Mouse (Mus musculus): Measurements from ENCODE around the gene Tbc1d10a. TPM values are rescaled to one million over a fixed set of nuclear protein-coding genes. Genes with fewer than 3 reads are reported as not detected.

The Tbc1d10a gene
- total and polyA plus RNA-seq, 3 experiments, result 23.0 to 27.4 TPM; not detected in 1

GRCm38 (mm10) chr11:4261188-4261494, 74.6 kb downstream of the Tbc1d10a start (continued):
- TF ChIP-seq GABPA (IDR thresholded peaks at IDR 0.05; ENCODE audit: low read depth, low read length), result no peak

DNA sequence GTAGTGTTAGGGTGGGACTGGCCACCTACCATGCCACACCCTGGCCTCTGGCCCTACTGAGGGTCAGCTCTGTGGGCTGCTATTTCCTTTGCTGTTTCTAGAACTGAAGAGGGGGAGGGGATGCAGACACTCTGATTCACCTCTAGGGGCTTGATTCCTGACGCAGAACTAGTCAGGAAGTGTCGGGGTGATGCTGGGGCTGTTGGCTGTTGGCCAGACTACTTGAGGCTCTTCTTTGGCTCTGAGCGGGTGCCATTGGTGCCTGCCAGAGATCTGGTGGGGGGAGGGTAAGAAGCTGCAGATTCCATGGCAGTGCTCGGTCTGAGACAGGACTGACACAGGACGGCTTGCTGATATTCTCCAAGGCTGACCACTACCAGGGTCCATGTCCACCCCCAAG, 75.4 kb downstream of the Tbc1d10a start:
- no peak for TF ChIP-seq MYC (IDR thresholded peaks at IDR 0.05; ENCODE audit: low read depth, low read length)
- TF ChIP-seq ELF1 (IDR thresholded peaks at IDR 0.05; ENCODE audit: low read depth, low read length), result peak; percentile 71; the same call in 1 of the 2 replicates
- TF ChIP-seq MXI1 (IDR thresholded peaks at IDR 0.05; ENCODE audit: low read depth, low read length), result no peak
- TF ChIP-seq MAZ (IDR thresholded peaks at IDR 0.05; ENCODE audit: low read depth, low read length), result peak; percentile 54; the same call in 1 of the 2 replicates
- TF ChIP-seq KAT2A (conservative IDR thresholded peaks at IDR 0.05; ENCODE audit: low read depth, low read length), result 0 out of 2 replicates have a peak, but pooled peaks have one; percentile 24
- no peak for TF ChIP-seq GABPA (IDR thresholded peaks at IDR 0.05; ENCODE audit: low read depth, low read length)
- TF ChIP-seq USF1 (IDR thresholded peaks at IDR 0.05; ENCODE audit: low read depth, low read length), result no peak
- TF ChIP-seq HCFC1 (IDR thresholded peaks at IDR 0.05; ENCODE audit: low read depth, low read length), result 0 out of 2 replicates have a peak, but pooled peaks have one; percentile 36
- peak; percentile 5 for TF ChIP-seq RAD21 (IDR thresholded peaks at IDR 0.05; ENCODE audit: low read depth, low read length)
- TF ChIP-seq CTCF (IDR thresholded peaks at IDR 0.05 in 2 of 3, conservative IDR thresholded peaks at IDR 0.05 in 1 of 3; ENCODE audit: control insufficient read depth in 1 of 3, insufficient read depth in 1 of 3, low read depth in 2 of 3, low read length in 3 of 3, poor library complexity in 1 of 3, severe bottlenecking in 1 of 3), result peak; percentile 26 to 58 (median 43); a peak in 5 of 6 replicates
- peak; percentile 76 for TF ChIP-seq CHD2 (IDR thresholded peaks at IDR 0.05; ENCODE audit: low read length)
- TF ChIP-seq RCOR1 (IDR thresholded peaks at IDR 0.05; ENCODE audit: low read depth, low read length), result peak; percentile 39; the same call in 1 of the 2 replicates
- peak; percentile 37 for TF ChIP-seq SMC3 (IDR thresholded peaks at IDR 0.05; ENCODE audit: low read depth, low read length)
- TF ChIP-seq SIN3A (IDR thresholded peaks at IDR 0.05; ENCODE audit: low read length), result 0 out of 2 replicates have a peak, but pooled peaks have one; percentile 22
- no peak for TF ChIP-seq JUND (IDR thresholded peaks at IDR 0.05; ENCODE audit: low read depth, low read length)
- peak in 1 of 2 experiments; percentile 55; a peak in 2 of 4 replicates for TF ChIP-seq EP300 (IDR thresholded peaks at IDR 0.05; ENCODE audit: low read depth in 1 of 2, low read length in 2 of 2)
- TF ChIP-seq ZC3H11A (IDR thresholded peaks at IDR 0.05; ENCODE audit: low read depth, low read length), result 0 out of 2 replicates have a peak, but pooled peaks have one; percentile 22
- TF ChIP-seq BHLHE40 (IDR thresholded peaks at IDR 0.05; ENCODE audit: borderline replicate concordance, low read depth, low read length), result 0 out of 2 replicates have a peak, but pooled peaks have one; percentile 33
- TF ChIP-seq POLR2A (IDR thresholded peaks at IDR 0.05; ENCODE audit: control insufficient read depth in 1 of 2, insufficient read depth in 1 of 2, low read depth in 1 of 2, low read length in 2 of 2, poor library complexity in 1 of 2), result no peak
- no peak for TF ChIP-seq ZKSCAN1 (IDR thresholded peaks at IDR 0.05; ENCODE audit: low read depth, low read length)
- TF ChIP-seq TBP (IDR thresholded peaks at IDR 0.05; ENCODE audit: low read depth, low read length), result no peak
- DNase-seq (ENCODE audit: low read depth, low spot score), result peak; percentile 92
- no peaks in the 10 kb centered on the region for H3K9me3 ChIP-seq (replicated peaks; ENCODE audit: insufficient read depth, low read length)
- H3K36me3 ChIP-seq (ENCODE audit: control insufficient read depth in 1 of 2, insufficient read depth in 2 of 2, low read length in 2 of 2), result peaks cover 0 to 8% of the 10 kb centered on the region in 2 experiments; a peak in 2 of 4 replicates
- no peak overlapping the region for H3K9ac ChIP-seq (ENCODE audit: control insufficient read depth, low read depth, low read length, poor library complexity, severe bottlenecking)
- H3K27me3 ChIP-seq (ENCODE audit: control insufficient read depth in 1 of 2, insufficient read depth in 2 of 2, low read length in 2 of 2), result peaks cover 2 to 4% of the 10 kb centered on the region in 2 experiments; a peak in 3 of 4 replicates
- no peaks in the 10 kb centered on the region for H3K79me2 ChIP-seq (ENCODE audit: control insufficient read depth, insufficient read depth, low read length, poor library complexity)
- H3K4me3 ChIP-seq (ENCODE audit: control insufficient read depth in 1 of 2, insufficient read depth in 1 of 2, low read depth in 2 of 2, low read length in 2 of 2), result no peak overlapping the region
- H3K27ac ChIP-seq (ENCODE audit: control insufficient read depth, low read depth, low read length), result peak overlapping the region; percentile 20; the same call in 1 of the 2 replicates
- H3K4me1 ChIP-seq (ENCODE audit: control insufficient read depth in 1 of 2, insufficient read depth in 2 of 2, low read length in 2 of 2), result peaks cover 6 to 41% of the 10 kb centered on the region in 2 experiments
